In the genomic region with DNA sequence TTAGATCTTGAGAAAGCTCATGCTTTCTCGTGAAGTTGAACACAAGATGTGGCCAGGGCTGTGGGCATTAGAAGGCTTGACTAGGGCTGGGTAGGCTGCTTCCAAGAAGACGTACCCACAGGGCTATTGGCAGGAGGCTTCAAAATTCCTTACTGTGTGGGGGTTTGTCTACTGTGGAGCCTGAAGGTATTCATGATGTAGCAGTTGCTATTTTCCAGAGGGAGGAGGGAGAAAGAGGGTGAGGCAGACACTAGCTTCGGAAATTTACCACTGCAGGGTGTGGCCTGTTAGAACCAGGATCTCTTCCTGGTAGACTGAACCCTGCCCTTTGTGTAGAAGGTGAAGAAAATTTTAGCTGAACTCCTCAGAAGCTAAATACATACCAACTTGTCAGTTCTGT, we compare ENCODE assay signal across 21 mouse cellular contexts. TPM values are rescaled to one million over a fixed set of nuclear protein-coding genes. Genes with fewer than 3 reads are reported as not detected.
DNase-seq lines count a peak whose midpoint lies in the region; ATAC-seq and TF ChIP-seq lines count a peak whose summit lies in the region.
"Had no signal": no experiment of that assay in that cellular context is flagged by ENCODE, and none has a peak within 500 bp of the region (broad histone marks: within the 10 kb centered on the region; RNA-seq: fewer than 3 reads in every experiment).

No protein-coding gene starts in this region.

- no peak for TF ChIP-seq EP300 in lung, postnatal 0 days (IDR thresholded peaks at IDR 0.05)

- DNase-seq in lung, postnatal 0 days (ENCODE audit: low spot score): peak; percentile 19
- no peak for DNase-seq in lung, adult 18-20 months
- DNase-seq in cerebellum, postnatal 10 days: no peak
- no peak for DNase-seq in testis, postnatal 10 days (ENCODE audit: low spot score)
- DNase-seq: adrenal gland, postnatal 10 days; cerebellum, adult 11-12 months; cerebellum, adult 9-11 months; gastrocnemius, postnatal 10 days; heart, adult 2 months; heart, postnatal 14 days had no signal

- H3K4me2 ChIP-seq in lung, postnatal 0 days (replicated peaks; ENCODE audit: low read depth, low read length): no peak overlapping the region
- no peak overlapping the region for H3K4me2 ChIP-seq in intestine, embryonic 15.5 days (replicated peaks)
- peak overlapping the region; percentile 16 for H3K4me2 ChIP-seq in myocyte (ENCODE audit: low read depth)
- H3K4me2 ChIP-seq: forebrain, embryonic 15.5 days; heart, embryonic 11.5 days; heart, embryonic 15.5 days; hindbrain, embryonic 15.5 days had no signal

- H3K9ac ChIP-seq in lung, postnatal 0 days (replicated peaks; ENCODE audit: low read depth): no peak overlapping the region
- no peak overlapping the region for H3K9ac ChIP-seq in intestine, embryonic 15.5 days
- H3K9ac ChIP-seq: forebrain, embryonic 15.5 days; heart, embryonic 15.5 days; hindbrain, embryonic 15.5 days had no signal

- no peak for ATAC-seq in lung, postnatal 0 days
- peak; percentile 56; the same call in 1 of the 2 replicates for ATAC-seq in intestine, embryonic 15.5 days
- ATAC-seq in megakaryocyte progenitor cell, adult 5-6 weeks (replicated peaks; ENCODE audit: poor library complexity): no peak
- ATAC-seq: forebrain, embryonic 15.5 days had no signal

- TF ChIP-seq POLR2A in myocyte (IDR thresholded peaks at IDR 0.05; ENCODE audit: insufficient read length, low read depth): no peak

- H3K27me3 ChIP-seq in lung, postnatal 0 days (replicated peaks; ENCODE audit: insufficient read depth, low read length): no peaks in the 10 kb centered on the region
- no peaks in the 10 kb centered on the region for H3K27me3 ChIP-seq in intestine, embryonic 15.5 days (replicated peaks)
- no peaks in the 10 kb centered on the region for H3K27me3 ChIP-seq in myocyte (ENCODE audit: control insufficient read depth, insufficient read depth, insufficient read length)
- H3K27me3 ChIP-seq: forebrain, embryonic 15.5 days; heart, embryonic 15.5 days; hindbrain, embryonic 15.5 days had no signal

- H3K9me3 ChIP-seq in lung, postnatal 0 days (ENCODE audit: low read length): no peaks in the 10 kb centered on the region
- no peaks in the 10 kb centered on the region for H3K9me3 ChIP-seq in intestine, embryonic 15.5 days
- H3K9me3 ChIP-seq: embryonic facial prominence, embryonic 10.5 days; forebrain, embryonic 10.5 days; forebrain, embryonic 15.5 days; G1E; heart, embryonic 15.5 days; hindbrain, embryonic 10.5 days; hindbrain, embryonic 15.5 days had no signal

- H3ac ChIP-seq in myocyte (ENCODE audit: control insufficient read depth, insufficient read length): no peak overlapping the region

- H3K36me3 ChIP-seq in lung, postnatal 0 days (ENCODE audit: insufficient read depth, low read length): no peaks in the 10 kb centered on the region
- H3K36me3 ChIP-seq in intestine, embryonic 15.5 days: no peaks in the 10 kb centered on the region
- H3K36me3 ChIP-seq in myocyte (ENCODE audit: control insufficient read depth, insufficient read depth): no peaks in the 10 kb centered on the region
- H3K36me3 ChIP-seq: embryonic facial prominence, embryonic 10.5 days; forebrain, embryonic 10.5 days; forebrain, embryonic 15.5 days; G1E; heart, embryonic 15.5 days; hindbrain, embryonic 10.5 days; hindbrain, embryonic 15.5 days had no signal

- no peak overlapping the region for H3K4me3 ChIP-seq in lung, postnatal 0 days (ENCODE audit: low read depth, low read length)
- H3K4me3 ChIP-seq in intestine, embryonic 15.5 days (replicated peaks): no peak overlapping the region
- H3K4me3 ChIP-seq in myocyte: no peak overlapping the region
- H3K4me3 ChIP-seq: embryonic facial prominence, embryonic 10.5 days; forebrain, embryonic 10.5 days; forebrain, embryonic 15.5 days; heart, adult 2 months; heart, embryonic 15.5 days; hindbrain, embryonic 10.5 days; hindbrain, embryonic 15.5 days had no signal

- TF ChIP-seq CTCF in lung, postnatal 0 days (IDR thresholded peaks at IDR 0.05): no peak

- no peaks in the 10 kb centered on the region for H3K79me2 ChIP-seq in myocyte (ENCODE audit: control insufficient read depth, insufficient read depth)

- no peak overlapping the region for H3K27ac ChIP-seq in lung, postnatal 0 days (ENCODE audit: low read length)
- H3K27ac ChIP-seq in intestine, embryonic 15.5 days: no peak overlapping the region
- H3K27ac ChIP-seq: embryonic facial prominence, embryonic 10.5 days; forebrain, embryonic 15.5 days; heart, adult 2 months; heart, embryonic 15.5 days; hindbrain, embryonic 10.5 days; hindbrain, embryonic 15.5 days had no signal

- H3K4me1 ChIP-seq in lung, postnatal 0 days (ENCODE audit: insufficient read depth, low read depth, low read length): no peaks in the 10 kb centered on the region
- H3K4me1 ChIP-seq in intestine, embryonic 15.5 days (replicated peaks): peaks cover 8% of the 10 kb centered on the region; the same call in 1 of the 2 replicates

- WGBS in lung, postnatal 0 days: 85% methylated on average over 3 of the region's 3 CpGs
- WGBS in intestine, embryonic 15.5 days: 74% methylated on average over 3 of the region's 3 CpGs

TF ChIP-seq in myocyte, 11 proteins besides CTCF, POLR2A, EP300 and RAD21:
- no peak for TF ChIP-seq CEBPB (IDR thresholded peaks at IDR 0.05; ENCODE audit: insufficient read depth, poor library complexity, severe bottlenecking)
- TF ChIP-seq TCF3 (IDR thresholded peaks at IDR 0.05; ENCODE audit: insufficient read length, low read depth): no peak
- no peak for TF ChIP-seq MYOD1 (IDR thresholded peaks at IDR 0.05; ENCODE audit: control insufficient read depth in 1 of 3, insufficient read length in 2 of 3, low read depth in 2 of 3)
- TF ChIP-seq USF1 (IDR thresholded peaks at IDR 0.05; ENCODE audit: low read depth): no peak
- TF ChIP-seq MYOG (IDR thresholded peaks at IDR 0.05; ENCODE audit: control insufficient read depth in 1 of 3, insufficient read depth in 1 of 3, insufficient read length in 2 of 3, low read depth in 2 of 3): no peak
- no peak for TF ChIP-seq MAX (IDR thresholded peaks at IDR 0.05; ENCODE audit: low read depth)

RNA-seq across cellular contexts. Expression of gene Aldh1a3, which starts 19.5 kb away (rescaled TPM):
- polyA plus RNA-seq in lung, postnatal 0 days (2015; fragmentation: Nextera tagmentation; extraction: Ambion mirVana): 0.84 and 1.7 TPM in 2 replicates
- polyA plus RNA-seq in intestine, embryonic 15.5 days (2015; fragmentation: Nextera tagmentation; extraction: Ambion mirVana): 16.9 and 17.6 TPM in 2 replicates
- 2.0 TPM for polyA plus RNA-seq in myocyte (2012; fragmentation: generic; extraction: Trizol)
- total RNA-seq in megakaryocyte progenitor cell, adult 5-6 weeks (2015): not detected in 2 replicates
- 0.04 TPM in 1 of 2 replicates, not detected in the other for total RNA-seq in megakaryocyte progenitor cell, adult 5-6 weeks (2017)
- polyA plus RNA-seq: G1E had no signal

RNA-seq across cellular contexts. Expression of gene Lrrk1, which starts 58.7 kb away (rescaled TPM):
- polyA plus RNA-seq in lung, postnatal 0 days (2015; fragmentation: Nextera tagmentation; extraction: Ambion mirVana): 20.5 and 27.9 TPM in 2 replicates
- 15.7 and 16.9 TPM in 2 replicates for polyA plus RNA-seq in intestine, embryonic 15.5 days (2015; fragmentation: Nextera tagmentation; extraction: Ambion mirVana)
- polyA plus RNA-seq in myocyte (2012; fragmentation: generic; extraction: Trizol): 24.8 TPM
- 18.4 and 23.7 TPM in 2 replicates for total RNA-seq in megakaryocyte progenitor cell, adult 5-6 weeks (2015)
- 13.4 and 20.3 TPM in 2 replicates for total RNA-seq in megakaryocyte progenitor cell, adult 5-6 weeks (2017)
- polyA plus RNA-seq: G1E had no signal
